Mouse (Mus musculus): ENCODE results near the gene Rab4a.

The Rab4a gene

GRCm38 (mm10) chr8:123815325-123815724, 9.5 kb downstream of the Rab4a start:
- peak in 1 of 2 experiments; percentile 42 for DNase-seq

DNA sequence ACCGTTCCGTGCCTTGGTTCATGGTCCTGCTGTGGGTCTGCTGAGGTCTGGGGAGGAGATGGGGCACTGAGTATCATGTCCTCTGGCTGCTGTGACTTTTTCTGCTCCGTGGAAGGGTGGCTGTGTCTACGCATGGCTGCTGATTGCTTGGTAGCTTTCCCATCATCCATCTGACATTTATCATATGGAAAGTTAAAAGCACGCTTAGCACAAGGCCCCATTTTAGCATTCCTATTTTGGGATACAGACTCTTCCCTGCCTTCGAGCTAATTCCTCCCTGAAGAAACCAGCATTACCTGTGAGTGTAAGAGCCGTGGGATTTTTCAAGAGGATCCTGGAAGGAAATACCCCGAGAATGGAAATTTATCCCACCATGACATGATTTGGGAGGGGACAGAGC, 11.2 kb downstream of the Rab4a start:
- no peak for DNase-seq

- no peak for DNase-seq
Observed at GRCm38 (mm10) chr8:123817747-123818146, 12.0 kb downstream of the Rab4a start.

DNA sequence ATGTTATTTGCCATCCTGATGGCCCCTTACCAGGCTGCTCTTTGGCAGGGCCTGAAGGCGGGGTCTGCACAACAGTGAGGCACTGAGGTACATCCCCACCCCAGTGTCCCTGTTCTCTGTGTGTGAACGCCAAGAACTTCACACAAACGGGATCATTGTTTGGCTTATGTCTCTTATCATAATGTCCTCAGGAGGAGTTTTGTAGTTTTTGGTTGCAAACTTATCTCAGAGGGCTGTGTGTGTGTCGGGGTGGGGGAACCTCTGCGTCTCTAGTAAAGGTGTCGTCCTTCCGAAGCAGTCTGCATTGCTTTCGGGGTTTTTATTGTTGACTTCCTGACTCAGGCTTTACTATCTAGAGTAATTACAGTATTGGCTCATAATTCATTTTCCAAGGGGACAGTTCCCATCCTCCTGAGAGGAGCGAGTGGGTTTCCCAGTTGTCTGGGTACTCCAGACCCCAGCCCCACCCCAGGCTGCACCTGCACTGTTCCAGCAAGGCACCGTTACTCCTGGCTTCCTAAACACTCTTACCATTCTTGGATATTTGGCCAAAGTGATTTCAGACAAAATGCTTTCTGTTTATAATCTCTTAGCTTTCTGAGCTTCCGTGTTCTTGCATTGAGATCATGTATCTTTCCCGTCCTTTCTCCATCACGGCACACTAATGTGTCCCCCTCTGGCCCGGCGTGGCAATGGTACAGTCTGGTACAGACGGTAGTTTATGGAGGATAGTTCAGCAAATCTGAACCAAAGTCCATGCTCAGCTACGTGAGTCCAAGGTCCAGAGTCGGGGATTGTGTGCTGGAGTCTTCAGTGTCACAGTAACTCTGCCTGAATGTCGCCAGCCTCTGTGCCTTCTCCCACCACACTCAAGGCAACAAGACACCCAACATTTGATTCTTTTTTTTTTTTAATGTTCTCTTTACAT, 14.2 kb downstream of the Rab4a start:
- no peak for DNase-seq

- DNase-seq = no peak
Observed at GRCm38 (mm10) chr8:123820780-123821179, 15.0 kb downstream of the Rab4a start.

DNA sequence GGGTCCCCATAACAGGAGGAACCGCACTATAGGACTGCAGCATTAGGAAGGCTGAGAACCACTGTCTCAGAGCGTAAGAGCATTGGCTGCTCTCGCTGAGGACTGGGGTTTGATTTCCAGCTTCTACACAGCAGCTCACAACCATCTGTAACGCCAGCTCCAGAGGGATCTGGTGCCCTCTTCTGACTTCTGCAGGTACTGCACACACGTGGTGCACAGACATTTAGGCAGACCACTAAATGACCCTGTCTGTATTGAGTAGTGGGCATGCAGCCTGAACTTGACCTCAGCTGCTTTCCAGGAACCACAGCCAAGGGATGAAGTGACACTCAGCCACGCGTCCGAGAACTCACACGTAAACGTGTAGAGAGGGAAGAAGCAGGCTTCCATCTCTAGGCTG, 17.3 kb downstream of the Rab4a start:
- DNase-seq = no peak

DNA sequence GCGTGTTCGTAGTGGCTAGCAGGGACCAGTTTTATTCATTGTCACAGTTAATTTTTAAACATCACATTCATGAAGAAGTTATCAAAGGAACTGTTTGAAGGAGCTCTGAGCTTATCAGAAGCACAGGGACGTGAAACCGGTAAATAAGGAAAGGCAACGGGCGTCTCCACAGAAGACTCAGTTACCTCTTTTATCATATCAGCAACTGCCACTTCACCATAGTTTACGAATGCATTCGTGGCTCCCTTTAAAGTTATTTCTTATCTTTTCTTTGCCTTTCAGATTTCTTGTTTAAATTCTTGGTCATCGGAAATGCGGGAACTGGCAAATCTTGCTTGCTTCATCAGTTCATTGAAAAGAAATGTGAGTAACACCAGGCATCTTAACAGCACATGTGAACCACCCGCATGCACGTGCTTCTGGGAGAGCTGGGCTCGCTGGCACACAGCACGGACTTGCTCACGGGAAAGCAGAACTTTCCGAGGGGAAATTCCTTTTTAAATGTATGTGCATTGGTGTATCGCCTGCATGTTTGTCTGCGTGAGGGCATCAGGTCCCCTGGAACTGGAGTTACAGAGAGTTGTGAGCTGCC, 17.8 kb downstream of the Rab4a start:
- DNase-seq = no peak

GRCm38 (mm10) chr8:123826001-123826400, 20.2 kb downstream of the Rab4a start:
- peak; percentile 45 to 47 for DNase-seq

GRCm38 (mm10) chr8:123826758-123827157, 21.0 kb downstream of the Rab4a start:
- peak in 1 of 2 experiments; percentile 67 for DNase-seq

GRCm38 (mm10) chr8:123827523-123827922, 21.7 kb downstream of the Rab4a start:
- DNase-seq = peak; percentile 55 to 65

DNA sequence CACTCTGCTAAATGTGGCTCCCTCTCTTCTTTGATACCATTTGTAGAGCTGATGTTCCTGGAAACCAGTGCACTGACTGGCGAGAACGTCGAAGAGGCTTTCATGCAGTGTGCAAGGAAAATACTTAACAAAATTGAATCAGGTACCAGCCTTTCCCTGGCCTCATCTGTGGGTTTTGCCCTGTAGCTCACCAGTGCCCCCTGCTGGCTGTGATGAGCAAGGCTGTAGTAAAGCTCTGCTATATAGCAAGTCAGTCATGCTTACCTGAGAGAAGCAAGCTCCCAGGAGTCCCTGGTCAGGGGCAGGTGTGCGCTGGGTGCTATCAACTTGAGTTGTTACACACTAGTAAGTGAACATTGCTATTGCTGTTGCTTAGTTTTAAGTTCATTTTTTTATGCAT, 27.0 kb downstream of the Rab4a start:
- DNase-seq = peak; percentile 45 to 56

DNA sequence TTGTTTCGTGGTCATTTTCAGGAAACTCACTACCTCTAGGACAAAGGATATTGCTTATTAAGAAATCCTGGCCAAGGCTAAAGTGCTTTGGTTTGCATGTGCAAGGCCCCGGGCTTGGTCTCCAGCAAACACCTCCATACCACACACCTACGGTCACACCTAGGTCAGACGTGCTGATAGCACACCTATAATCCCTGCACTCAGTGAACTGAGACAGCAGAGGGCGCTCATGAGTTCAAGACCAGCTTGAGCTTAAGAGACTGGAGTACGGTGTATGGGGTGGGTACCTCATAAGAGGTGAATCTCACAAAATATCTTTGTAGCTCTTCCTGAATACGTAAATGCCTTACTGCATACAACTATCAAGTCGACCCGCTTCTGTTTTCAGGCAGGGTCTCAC, 29.7 kb downstream of the Rab4a start:
- DNase-seq = peak; percentile 87

DNA sequence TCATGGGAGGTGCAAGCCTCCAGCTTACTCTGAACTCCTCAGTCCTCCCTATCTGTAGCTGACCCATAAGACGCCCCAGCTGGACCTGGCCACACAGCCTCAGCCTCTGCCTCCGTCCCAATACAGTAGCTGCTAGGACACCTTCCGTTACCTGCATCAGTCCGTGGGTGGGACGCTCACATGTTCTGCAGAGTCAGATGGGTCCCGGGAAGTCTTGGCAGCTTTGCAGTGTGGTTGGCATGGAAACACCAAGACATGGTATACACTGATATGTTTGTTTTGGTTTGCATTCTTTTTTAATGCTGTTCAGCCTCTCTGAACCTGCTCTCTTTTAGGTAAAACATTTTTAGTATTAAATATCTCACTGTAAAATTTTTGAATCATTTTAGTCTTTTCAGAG, 30.6 kb downstream of the Rab4a start:
- DNase-seq = no peak

DNA sequence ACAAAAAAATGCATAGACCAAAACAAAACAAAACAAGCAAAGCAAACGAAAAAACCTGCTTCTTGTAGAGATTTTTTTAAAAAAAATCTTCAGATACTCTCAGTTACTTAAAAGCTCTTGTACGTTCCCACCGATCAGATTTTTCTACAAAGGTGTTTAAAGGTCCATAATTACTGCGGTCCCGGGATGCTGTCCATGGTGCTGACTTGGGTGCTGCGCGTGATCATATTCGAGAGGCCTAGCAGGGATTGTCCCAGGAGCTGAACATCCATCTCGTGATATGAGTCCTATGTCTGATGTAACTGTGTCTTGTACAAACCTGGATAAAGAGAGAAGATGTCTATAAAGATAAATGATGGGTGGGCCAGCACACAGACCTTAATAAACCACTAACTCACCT, 32.7 kb downstream of the Rab4a start:
- no peak for DNase-seq

DNA sequence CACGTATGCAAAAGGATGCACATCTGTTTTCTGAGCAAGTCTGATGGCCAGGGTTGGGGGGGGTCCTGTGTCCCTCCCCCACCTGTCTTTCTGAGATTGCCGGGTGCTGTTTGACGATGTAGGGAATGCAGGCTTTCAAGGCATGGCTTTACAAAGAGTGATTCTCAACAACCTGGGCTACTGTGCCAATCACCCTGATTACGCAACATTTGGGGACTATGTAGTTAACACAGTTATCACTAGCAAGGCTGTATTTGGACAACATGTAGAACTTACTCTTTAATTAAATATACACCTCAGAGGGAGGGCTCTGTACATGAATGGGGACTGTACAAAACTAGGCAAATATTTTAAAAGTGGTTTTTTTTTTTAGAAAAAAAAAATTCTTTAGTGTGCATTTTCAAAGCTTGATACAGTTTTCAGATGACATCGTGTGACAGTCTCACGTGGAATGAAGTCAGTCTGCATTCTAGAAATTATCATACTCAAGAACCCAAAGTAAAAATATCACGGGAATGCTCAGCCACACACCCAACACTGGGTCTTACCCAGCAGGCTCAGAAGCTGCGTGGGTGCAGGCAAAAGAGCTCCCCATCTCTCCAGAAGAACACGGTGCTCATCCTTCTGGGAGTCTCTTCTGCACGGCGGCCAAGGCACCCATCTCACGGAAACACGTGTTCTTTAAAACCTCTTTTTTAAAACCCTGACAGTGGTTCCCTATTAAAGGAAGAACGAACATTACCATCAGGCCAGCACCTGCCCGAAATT, 35.0 kb downstream of the Rab4a start:
- no peak for DNase-seq

DNA sequence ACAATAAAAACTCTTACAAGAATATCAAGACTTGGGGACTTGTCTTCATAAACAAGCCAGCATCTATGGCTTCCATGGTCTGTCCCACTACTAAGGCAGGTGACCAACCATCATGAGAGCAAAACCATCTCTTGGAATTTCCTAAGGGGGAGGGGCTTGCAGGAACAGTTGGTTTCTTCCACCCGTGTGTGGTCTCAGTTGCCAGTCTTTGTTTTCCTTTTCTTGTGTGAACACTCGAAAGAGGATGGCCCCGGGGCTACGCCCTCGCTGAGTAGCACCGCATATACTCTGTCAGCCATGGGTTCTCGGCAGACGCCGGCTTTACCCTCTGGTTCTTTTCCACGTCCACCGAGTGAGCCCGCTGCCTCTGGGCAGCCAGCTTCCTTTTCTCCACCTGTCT, 36.3 kb downstream of the Rab4a start:
- DNase-seq = no peak

DNA sequence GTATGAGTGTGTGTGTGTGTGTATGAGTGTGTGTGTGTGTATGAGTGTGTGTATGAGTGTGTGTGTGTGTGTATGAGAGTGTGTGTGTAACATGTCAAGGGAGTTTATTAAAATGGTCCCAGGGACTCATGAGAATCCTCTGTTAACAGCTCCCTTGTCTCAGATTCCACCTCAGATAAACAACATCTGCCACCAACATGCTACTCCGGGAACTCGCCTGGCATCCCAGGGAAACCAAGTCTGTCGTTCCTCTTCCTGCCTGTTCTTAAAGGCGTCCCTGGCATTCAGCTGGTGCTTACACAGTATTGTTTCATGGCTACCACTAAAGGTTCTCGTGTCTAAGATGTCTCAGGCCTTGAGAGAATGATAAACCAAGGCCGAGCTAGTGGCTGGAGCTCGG, 38.6 kb downstream of the Rab4a start:
- DNase-seq = no peak

GRCm38 (mm10) chr8:123845114-123845513, 39.3 kb downstream of the Rab4a start:
- DNase-seq = no peak

DNA sequence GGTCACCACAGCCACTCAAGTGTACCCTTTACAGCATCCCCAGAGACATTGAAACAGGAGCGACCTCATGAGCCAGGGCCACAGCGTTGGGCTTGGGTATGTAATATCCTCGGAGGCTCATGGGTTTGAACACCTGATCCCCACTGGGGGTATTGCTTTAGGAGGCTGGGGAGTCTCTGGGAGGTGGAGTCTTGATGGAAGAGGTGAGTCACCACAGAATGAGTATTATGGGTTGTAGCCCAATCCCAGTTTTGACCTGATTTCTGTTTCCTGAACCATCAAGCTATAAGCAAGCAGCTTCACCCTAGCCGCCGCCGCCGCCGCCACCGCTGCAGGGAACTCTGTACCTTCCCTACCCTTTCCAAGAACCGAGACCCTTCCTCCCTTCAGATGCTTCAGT, 40.2 kb downstream of the Rab4a start:
- DNase-seq = peak in 1 of 2 experiments; percentile 33

DNA sequence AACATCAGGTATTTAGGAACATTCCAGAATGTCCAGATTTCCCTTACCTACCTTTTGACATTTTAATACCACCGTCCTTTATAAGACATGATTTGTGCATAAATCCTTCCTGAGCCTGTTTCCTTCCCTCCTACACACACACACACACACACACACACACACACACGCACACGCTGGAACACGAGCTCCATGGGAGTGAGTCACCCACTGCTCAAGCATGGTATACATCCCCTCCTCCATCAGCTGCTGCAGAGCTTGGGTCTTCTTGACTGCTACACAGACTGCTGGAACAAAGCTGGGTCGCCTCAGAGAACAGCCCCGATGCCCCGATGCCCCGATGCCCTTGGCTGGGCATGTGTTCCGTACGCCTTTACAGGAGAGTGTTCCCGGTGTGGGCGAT, 40.7 kb downstream of the Rab4a start:
- no peak for DNase-seq

DNA sequence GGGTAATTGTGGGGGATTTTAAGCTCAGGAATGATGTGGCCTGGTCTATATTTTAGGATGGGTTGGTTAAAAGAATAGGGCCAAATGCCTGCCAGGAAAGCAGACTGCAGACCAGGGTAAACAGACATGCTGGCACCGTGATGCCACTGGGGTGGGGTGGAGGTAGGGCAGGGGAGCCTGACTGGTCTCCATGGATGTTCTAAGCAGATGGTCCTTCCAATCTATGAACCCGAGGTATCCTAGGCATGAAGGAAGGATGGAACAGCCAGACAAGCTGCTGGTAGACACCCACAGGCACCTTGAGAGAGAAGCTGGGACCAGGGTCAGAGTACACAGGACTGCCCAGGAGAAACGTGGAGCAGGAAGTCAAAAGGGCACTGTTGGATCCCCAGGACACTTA, 41.8 kb downstream of the Rab4a start:
- DNase-seq = peak; percentile 60 to 71

GRCm38 (mm10) chr8:123849352-123849751, 43.6 kb downstream of the Rab4a start:
- no peak for DNase-seq

GRCm38 (mm10) chr8:123851590-123851989, 45.8 kb downstream of the Rab4a start:
- DNase-seq = peak in 1 of 2 experiments; percentile 52

GRCm38 (mm10) chr8:123854252-123854651, 48.5 kb downstream of the Rab4a start:
- DNase-seq = no peak
